Mouse (Mus musculus) liver, embryonic 12.5 days (tissue): ENCODE data around the gene Chst11. TPM values are rescaled to one million over a fixed set of nuclear protein-coding genes. Genes with fewer than 3 reads are reported as not detected.
A peak's percentile ranks its signal among the peaks of the same experiment; 100 is the strongest.

Experiments used
- ATAC-seq: fragments of 200-750 bp; cut with Nextera tagmentation; 2 replicates; pipeline ENCODE4 v1.8.0; 2017; ENCODE audit warnings: moderate number of reproducible peaks, mild to moderate bottlenecking, moderate library complexity
- H3K27ac ChIP-seq: fragments of 300-500 bp; sonication (generic); 2 replicates; pipeline ENCODE4 v1.5.1; 2016; ENCODE audit warnings: mild to moderate bottlenecking
- H3K27me3 ChIP-seq: fragments of 300-500 bp; sonication (generic); replicated peaks from 2 replicates; pipeline ENCODE4 v1.6.1; 2016; ENCODE audit warnings: mild to moderate bottlenecking, moderate library complexity
- H3K36me3 ChIP-seq: fragments of 300-500 bp; sonication (generic); 2 replicates; pipeline ENCODE4 v1.6.1; 2016; ENCODE audit warnings: mild to moderate bottlenecking, moderate library complexity
- H3K4me1 ChIP-seq: fragments of 300-500 bp; sonication (generic); 2 replicates; pipeline ENCODE4 v1.6.1; 2016
- H3K4me2 ChIP-seq: fragments of 300-500 bp; sonication (generic); 2 replicates; pipeline ENCODE4 v1.6.1; 2016; ENCODE audit warnings: mild to moderate bottlenecking, moderate library complexity
- H3K4me3 ChIP-seq: fragments of 300-500 bp; sonication (generic); 2 replicates; pipeline ENCODE4 v1.5.1; 2016; ENCODE audit warnings: mild to moderate bottlenecking, moderate library complexity
- H3K9ac ChIP-seq: fragments of 300-500 bp; sonication (generic); 2 replicates; pipeline ENCODE4 v1.6.1; 2016; ENCODE audit warnings: mild to moderate bottlenecking, moderate library complexity
- H3K9me3 ChIP-seq: fragments of 300-500 bp; sonication (generic); replicated peaks from 2 replicates; pipeline ENCODE4 v1.6.1; 2016; ENCODE audit warnings: mild to moderate bottlenecking, moderate library complexity
- WGBS: fragments of 180-500 bp; shearing (Covaris S2); methylation state at CpG from one replicate; pipeline ENCODE4 v1.1.7; 2016; ENCODE audit not compliant: insufficient replicate concordance; 5-methylcytosine and 5-hydroxymethylcytosine counted together
- polyA plus RNA-seq: library from polyadenylated mRNA; unstranded; fragments of >200 nt; fragmentation: Nextera tagmentation; extraction: Ambion mirVana; gene quantifications from 2 replicates; pipeline ENCODE4 v1.2.1, GENCODE M21; 2016

Chst11 gene
- polyA plus RNA-seq, 1 experiment from 2014 or later: 1.9 TPM

GRCm38 (mm10) chr10:82971549-82971948, 13.7 kb upstream of the Chst11 start:
- WGBS: 51% methylated on average over 11 of the region's 11 CpGs
- ATAC-seq: no peak

DNA sequence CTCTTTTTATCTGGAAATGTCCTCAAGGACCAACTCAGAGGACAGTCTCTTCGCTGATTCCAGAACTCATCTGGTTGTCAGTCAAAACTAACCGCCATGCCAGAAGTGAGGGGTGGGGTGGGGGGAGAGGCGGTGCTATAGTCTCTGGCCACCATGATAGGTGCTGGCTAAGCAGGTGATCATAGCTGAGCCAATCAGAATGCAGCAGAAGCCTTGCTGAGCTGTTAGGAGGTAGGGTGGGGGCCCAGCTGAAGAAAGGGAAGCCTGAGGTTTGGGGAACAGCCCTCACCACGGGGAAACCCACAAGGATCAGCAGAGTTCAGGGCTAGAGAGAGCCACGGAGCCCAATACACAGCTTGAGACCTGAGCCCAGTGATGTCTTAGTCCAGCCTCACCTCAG, 11.1 kb upstream of the Chst11 start:
- H3K9me3 ChIP-seq: no peaks in the 10 kb centered on the region
- H3K36me3 ChIP-seq: no peaks in the 10 kb centered on the region
- H3K4me1 ChIP-seq: peaks cover 44% of the 10 kb centered on the region
- H3K4me3 ChIP-seq: no peak overlapping the region
- no peak overlapping the region for H3K27ac ChIP-seq
- H3K9ac ChIP-seq: no peak overlapping the region
- H3K27me3 ChIP-seq: peaks cover 12% of the 10 kb centered on the region
- peak; percentile 91 for ATAC-seq
- 37% methylated on average over 5 of the region's 5 CpGs for WGBS
- H3K4me2 ChIP-seq: peak overlapping the region; percentile 27

More at GRCm38 (mm10) chr10:82971549-82971948, 13.7 kb upstream of the Chst11 start:
- Histone ChIP-seq H3K4me2 (no peak overlapping the region), H3K4me3 (no peak overlapping the region), H3K27me3 (peaks cover 4% of the 10 kb centered on the region), H3K4me1 (peaks cover 50% of the 10 kb centered on the region), H3K27ac (no peak overlapping the region), H3K9me3 (no peaks in the 10 kb centered on the region), H3K36me3 (no peaks in the 10 kb centered on the region), H3K9ac (no peak overlapping the region)

- Histone ChIP-seq H3K4me1 (peaks cover 39% of the 10 kb centered on the region), H3K27ac (no peak overlapping the region), H3K9me3 (no peaks in the 10 kb centered on the region), H3K4me2 (peak overlapping the region; percentile 27), H3K4me3 (no peak overlapping the region), H3K27me3 (peaks cover 17% of the 10 kb centered on the region), H3K36me3 (no peaks in the 10 kb centered on the region), H3K9ac (no peak overlapping the region)
- WGBS: 62% methylated on average over 6 of the region's 6 CpGs
- ATAC-seq: no peak
Measured at GRCm38 (mm10) chr10:82974627-82975177, 10.6 kb upstream of the Chst11 start.

DNA sequence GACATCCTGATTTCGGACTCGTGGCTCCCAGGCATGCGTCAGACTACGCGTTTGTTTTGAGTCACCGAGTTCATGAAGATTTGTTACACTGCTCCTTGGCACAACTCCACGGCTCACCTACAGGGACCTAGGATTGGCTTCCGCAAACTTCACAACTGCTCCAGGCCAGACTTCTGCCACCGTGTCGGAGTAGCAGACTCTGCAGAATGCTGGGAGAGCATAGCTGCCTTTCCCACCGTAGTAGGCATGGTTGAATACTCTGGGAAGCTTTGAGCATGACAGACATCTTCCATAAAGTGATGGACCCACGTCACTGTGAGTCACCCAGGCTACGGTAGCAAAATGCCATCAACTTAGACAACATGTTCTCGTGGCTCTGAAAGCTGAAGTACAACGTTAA, 9.5 kb upstream of the Chst11 start:
- no peak overlapping the region for H3K9ac ChIP-seq
- peaks cover 28% of the 10 kb centered on the region for H3K27me3 ChIP-seq
- H3K4me2 ChIP-seq: no peak overlapping the region
- ATAC-seq: no peak
- H3K9me3 ChIP-seq: no peaks in the 10 kb centered on the region
- peaks cover 32% of the 10 kb centered on the region for H3K4me1 ChIP-seq
- no peaks in the 10 kb centered on the region for H3K36me3 ChIP-seq
- 81% methylated on average over 15 of the region's 15 CpGs for WGBS
- no peak overlapping the region for H3K4me3 ChIP-seq
- H3K27ac ChIP-seq: no peak overlapping the region

DNA sequence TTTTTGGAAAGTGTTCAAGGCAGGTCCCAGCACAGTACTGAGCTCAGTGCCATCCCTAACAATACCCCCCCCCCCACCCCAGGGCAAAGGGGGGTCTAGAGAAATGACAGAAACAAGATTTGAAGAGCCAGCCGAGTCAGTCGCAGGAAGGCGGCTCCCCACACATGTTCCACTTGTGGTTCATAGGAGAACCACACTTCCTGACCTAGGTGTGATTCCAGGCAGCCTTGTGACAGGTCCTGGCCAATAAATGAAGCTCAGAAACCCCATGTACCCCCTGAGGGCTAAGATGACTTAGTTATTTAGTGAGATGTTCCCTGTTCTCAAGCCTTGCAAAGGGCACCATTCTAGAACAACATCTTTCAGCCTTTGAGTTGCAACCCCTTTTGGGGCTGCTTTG, 3.0 kb upstream of the Chst11 start:
- Histone ChIP-seq H3K36me3 (no peaks in the 10 kb centered on the region), H3K4me3 (no peak overlapping the region), H3K4me2 (no peak overlapping the region), H3K9me3 (no peaks in the 10 kb centered on the region), H3K4me1 (peaks cover 24% of the 10 kb centered on the region), H3K27me3 (peaks cover 62% of the 10 kb centered on the region), H3K9ac (no peak overlapping the region), H3K27ac (no peak overlapping the region)
- WGBS: 29% methylated on average over 3 of the region's 3 CpGs
- ATAC-seq: no peak

GRCm38 (mm10) chr10:82985700-82986131, 418 bp downstream of the Chst11 start:
- Histone ChIP-seq H3K9me3 (no peaks in the 10 kb centered on the region), H3K4me2 (peak overlapping the region; percentile 94), H3K4me3 (peak overlapping the region; percentile 82), H3K27me3 (peaks cover 39% of the 10 kb centered on the region), H3K4me1 (peaks cover 58% of the 10 kb centered on the region), H3K27ac (peak overlapping the region; percentile 89), H3K36me3 (no peaks in the 10 kb centered on the region), H3K9ac (peak overlapping the region; percentile 86)
- under 1% methylated on average over 32 of the region's 32 CpGs for WGBS
- peak; percentile 50 for ATAC-seq

- Histone ChIP-seq H3K9ac (peak overlapping the region; percentile 86), H3K27ac (peak overlapping the region; percentile 89), H3K4me1 (peaks cover 65% of the 10 kb centered on the region), H3K27me3 (peaks cover 33% of the 10 kb centered on the region), H3K36me3 (no peaks in the 10 kb centered on the region), H3K4me2 (peak overlapping the region; percentile 94), H3K4me3 (peak overlapping the region; percentile 82), H3K9me3 (no peaks in the 10 kb centered on the region)
- peak; percentile 11; the same call in 1 of the 2 replicates for ATAC-seq
- WGBS: 2% methylated on average over 21 of the region's 21 CpGs
Measured at GRCm38 (mm10) chr10:82986251-82986992, 1.1 kb downstream of the Chst11 start.

- H3K27ac ChIP-seq: peak overlapping the region; percentile 89
- H3K4me2 ChIP-seq: peak overlapping the region; percentile 94
- H3K27me3 ChIP-seq: peaks cover 28% of the 10 kb centered on the region
- H3K36me3 ChIP-seq: no peaks in the 10 kb centered on the region
- H3K9ac ChIP-seq: peak overlapping the region; percentile 86
- H3K4me1 ChIP-seq: peaks cover 71% of the 10 kb centered on the region
- 14% methylated on average over 8 of the region's 8 CpGs for WGBS
- H3K4me3 ChIP-seq: peak overlapping the region; percentile 82
- ATAC-seq: no peak
- no peaks in the 10 kb centered on the region for H3K9me3 ChIP-seq
Measured at GRCm38 (mm10) chr10:82986993-82987349, 1.7 kb downstream of the Chst11 start.

- ATAC-seq: no peak
- 52% methylated on average over 4 of the region's 4 CpGs for WGBS
- peaks cover 75% of the 10 kb centered on the region for H3K4me1 ChIP-seq
- no peaks in the 10 kb centered on the region for H3K36me3 ChIP-seq
- peak overlapping the region; percentile 86 for H3K9ac ChIP-seq
- peak overlapping the region; percentile 94 for H3K4me2 ChIP-seq
- H3K4me3 ChIP-seq: peak overlapping the region; percentile 82
- peaks cover 23% of the 10 kb centered on the region for H3K27me3 ChIP-seq
- no peaks in the 10 kb centered on the region for H3K9me3 ChIP-seq
- peak overlapping the region; percentile 89 for H3K27ac ChIP-seq
Measured at GRCm38 (mm10) chr10:82987394-82987793, 2.1 kb downstream of the Chst11 start.

- H3K4me3 ChIP-seq: no peak overlapping the region
- WGBS: 73% methylated on average over 13 of the region's 13 CpGs
- H3K36me3 ChIP-seq: no peaks in the 10 kb centered on the region
- ATAC-seq: no peak
- no peak overlapping the region for H3K9ac ChIP-seq
- no peaks in the 10 kb centered on the region for H3K9me3 ChIP-seq
- H3K4me1 ChIP-seq: peaks cover 87% of the 10 kb centered on the region
- peaks cover 2% of the 10 kb centered on the region; the same call in 1 of the 2 replicates for H3K27me3 ChIP-seq
- peak overlapping the region; percentile 94 for H3K4me2 ChIP-seq
- peak overlapping the region; percentile 89 for H3K27ac ChIP-seq
Measured at GRCm38 (mm10) chr10:82989418-82990025, 4.2 kb downstream of the Chst11 start.

DNA sequence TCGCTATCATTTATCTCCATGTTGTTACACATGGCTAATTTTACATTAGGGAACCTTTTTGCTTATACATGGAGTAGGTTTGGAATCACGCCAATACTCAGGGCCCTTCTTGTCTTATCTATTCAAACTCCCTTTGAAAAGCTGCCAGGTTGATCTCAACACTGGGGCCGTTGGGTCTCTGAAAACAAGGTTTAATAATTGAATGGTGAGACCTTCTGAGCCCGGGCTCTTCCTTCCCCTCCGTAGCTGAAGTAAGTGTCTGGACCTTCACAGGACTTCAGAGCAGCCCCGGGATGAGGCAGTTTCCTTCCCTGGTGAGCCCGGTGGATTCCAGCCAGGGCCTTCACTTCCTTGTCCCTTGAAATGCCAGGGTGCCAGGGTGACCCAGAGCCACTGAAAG, 5.6 kb downstream of the Chst11 start:
- Histone ChIP-seq H3K4me3 (peak overlapping the region; percentile 18; the same call in 1 of the 2 replicates), H3K9me3 (no peaks in the 10 kb centered on the region), H3K4me1 (peaks cover 96% of the 10 kb centered on the region), H3K36me3 (0 out of 2 replicates have a peak, but pooled peaks cover 6% of the 10 kb centered on the region), H3K4me2 (peak overlapping the region; percentile 55), H3K9ac (peak overlapping the region; percentile 47), H3K27ac (peak overlapping the region; percentile 89), H3K27me3 (no peaks in the 10 kb centered on the region)
- no peak for ATAC-seq
- 38% methylated on average over 7 of the region's 7 CpGs for WGBS
